Mouse (Mus musculus) liver, embryonic 14.5 days (tissue): ENCODE results near the gene Tm9sf1. TPM values are rescaled to one million over a fixed set of nuclear protein-coding genes. Genes with fewer than 3 reads are reported as not detected.
A peak's percentile ranks its signal among the peaks of the same experiment; 100 is the strongest.

ENCODE experiments used
- ATAC-seq: fragments of 200-750 bp; cut with Nextera tagmentation; 2 replicates; pipeline ENCODE4 v1.8.0; 2017; ENCODE audit warnings: moderate number of reproducible peaks, mild to moderate bottlenecking, moderate library complexity; ENCODE audit not compliant: insufficient read depth
- DNase-seq, 3 experiments: peaks; one replicate each; pipeline ENCODE4 v3.0.0-alpha.2; 2012 to 2013; ENCODE audit warnings: low read depth in 3 of 3, low spot score in 3 of 3
- H3K27ac ChIP-seq: fragments of 300-500 bp; sonication (generic); 2 replicates; pipeline ENCODE4 v1.5.1; 2014; ENCODE audit warnings: moderate library complexity, mild to moderate bottlenecking, control low read depth, inconsistent platforms
- H3K27me3 ChIP-seq: fragments of 300-500 bp; sonication (generic); 2 replicates; pipeline ENCODE4 v1.6.1; 2014; ENCODE audit warnings: mild to moderate bottlenecking, low read length, moderate library complexity; ENCODE audit not compliant: control insufficient read depth, insufficient read depth
- H3K36me3 ChIP-seq: fragments of 300-500 bp; sonication (generic); replicated peaks from 2 replicates; pipeline ENCODE4 v1.6.1; 2014; ENCODE audit warnings: low read depth; ENCODE audit not compliant: control insufficient read depth, insufficient read depth
- H3K4me1 ChIP-seq, 2 experiments: fragments of 200-500 bp in 1 of 2; fragments of 300-500 bp in 1 of 2; sonication (generic) in 1 of 2; replicated peaks; 2 replicates each; pipeline ENCODE4 v1.6.1; 2012 to 2014; ENCODE audit warnings: antibody characterized with exemption in 1 of 2, inconsistent platforms in 1 of 2, low read length in 1 of 2; ENCODE audit not compliant: control insufficient read depth in 2 of 2, insufficient read depth in 2 of 2
- H3K4me2 ChIP-seq: fragments of 300-500 bp; sonication (generic); 2 replicates; pipeline ENCODE4 v1.6.1; 2014; ENCODE audit warnings: low read depth, mild to moderate bottlenecking, control low read depth, moderate library complexity
- H3K4me3 ChIP-seq, 2 experiments: fragments of 200-500 bp in 1 of 2; fragments of 300-500 bp in 1 of 2; sonication (generic) in 1 of 2; 2 replicates each; pipeline ENCODE4 v1.5.1; 2012 to 2014; ENCODE audit warnings: low read depth in 2 of 2, low read length in 2 of 2, mild to moderate bottlenecking in 2 of 2, control low read depth in 1 of 2, inconsistent platforms in 1 of 2, moderate library complexity in 1 of 2; ENCODE audit not compliant: insufficient read depth in 1 of 2
- H3K9ac ChIP-seq: fragments of 300-500 bp; sonication (generic); replicated peaks from 2 replicates; pipeline ENCODE4 v1.6.1; 2014; ENCODE audit warnings: mild to moderate bottlenecking, control low read depth, moderate library complexity
- H3K9me3 ChIP-seq: fragments of 300-500 bp; sonication (generic); 2 replicates; pipeline ENCODE4 v1.6.1; 2016; ENCODE audit warnings: low read length, mixed read lengths; ENCODE audit not compliant: control insufficient read depth
- CTCF ChIP-seq: IDR thresholded peaks from 2 replicates; pipeline ENCODE4 v1.5.1; 2016; ENCODE audit warnings: antibody characterized with exemption, low read depth, control low read depth
- EP300 ChIP-seq: IDR thresholded peaks from 2 replicates; pipeline ENCODE4 v1.6.1; 2016; ENCODE audit warnings: antibody characterized with exemption, low read depth
- WGBS: fragments of 180-500 bp; shearing (Covaris S2); extraction: QIAGEN DNeasy Blood & Tissue Kit; methylation state at CpG from one replicate; pipeline ENCODE4 v1.1.7; 2014; ENCODE audit not compliant: insufficient replicate concordance; 5-methylcytosine and 5-hydroxymethylcytosine counted together
- polyA plus RNA-seq, 2 experiments: library from polyadenylated mRNA; depleted of rRNA in 1 of 2; stranded (reverse) in 1 of 2; unstranded in 1 of 2; fragments of >200 nt; fragmentation: Nextera tagmentation in 1 of 2; extraction: Ambion mirVana in 1 of 2; gene quantifications; 2 replicates each; pipeline versions ENCODE4 v1.2.1 to v1.2.3; 2012 to 2014

Tm9sf1 gene
- polyA plus RNA-seq, 2 experiments = 26.4 to 42.8 TPM

- ATAC-seq = peak; percentile 50
- Histone ChIP-seq H3K4me1 (peaks cover 19 to 25% of the 10 kb centered on the region in 2 experiments), H3K9ac (peak overlapping the region; percentile 49), H3K27me3 (no peaks in the 10 kb centered on the region), H3K4me2 (peak overlapping the region; percentile 69), H3K9me3 (no peaks in the 10 kb centered on the region), H3K27ac (no peak overlapping the region; the same call in 1 of the 2 replicates), H3K36me3 (no peaks in the 10 kb centered on the region), H3K4me3 (peak overlapping the region; percentile 30 to 37)
- 17% methylated on average over 22 of the region's 22 CpGs for WGBS
- TF ChIP-seq CTCF = no peak
- TF ChIP-seq EP300 = peak; percentile 61; the same call in 1 of the 2 replicates
- DNase-seq = peak; percentile 44 to 53 (median 48)
Measured at GRCm38 (mm10) chr14:55618486-55619195, 25.0 kb downstream of the Tm9sf1 start.

GRCm38 (mm10) chr14:55617822-55618221 lies 25.8 kb downstream of the Tm9sf1 start, which contains the start of gene Rec8:
Gene Rec8, plus strand, starts transcription at chr14:55618037.
- H3K27ac ChIP-seq = peak within 1 kb of the TSS; percentile 4; the same call in 1 of the 2 replicates
- peak within 1 kb of the TSS; percentile 49 for H3K9ac ChIP-seq
- peak in 2 of 3 experiments; percentile 27 to 64 for DNase-seq
- peak within 1 kb of the TSS; percentile 69 for H3K4me2 ChIP-seq
- peak within 1 kb of the TSS; percentile 30 to 37 for H3K4me3 ChIP-seq
- peak; percentile 52 for TF ChIP-seq CTCF
- no peak for TF ChIP-seq EP300
- no peaks in the 10 kb centered on the region for H3K36me3 ChIP-seq
- 28% methylated on average over 21 of the region's 21 CpGs for WGBS
- ATAC-seq = peak; percentile 63
- H3K4me1 ChIP-seq = peaks cover 19 to 29% of the 10 kb centered on the region in 2 experiments
- no peaks in the 10 kb centered on the region for H3K27me3 ChIP-seq
- H3K9me3 ChIP-seq = no peaks in the 10 kb centered on the region

GRCm38 (mm10) chr14:55616844-55617243 lies 26.8 kb downstream of the Tm9sf1 start:
- Histone ChIP-seq H3K4me3 (no peak overlapping the region), H3K9ac (no peak overlapping the region), H3K36me3 (no peaks in the 10 kb centered on the region), H3K27me3 (no peaks in the 10 kb centered on the region), H3K27ac (no peak overlapping the region), H3K4me1 (peaks cover 19 to 29% of the 10 kb centered on the region in 2 experiments), H3K9me3 (no peaks in the 10 kb centered on the region), H3K4me2 (no peak overlapping the region)
- ATAC-seq (no peak), DNase-seq (no peak)
- TF ChIP-seq CTCF = no peak
- no peak for TF ChIP-seq EP300
- 56% methylated on average over 2 of the region's 2 CpGs for WGBS

GRCm38 (mm10) chr14:55615876-55616275 lies 27.7 kb downstream of the Tm9sf1 start:
- Histone ChIP-seq H3K4me1 (peaks cover 19 to 29% of the 10 kb centered on the region in 2 experiments), H3K27me3 (no peaks in the 10 kb centered on the region), H3K36me3 (no peaks in the 10 kb centered on the region), H3K9ac (no peak overlapping the region), H3K9me3 (no peaks in the 10 kb centered on the region), H3K4me3 (no peak overlapping the region), H3K27ac (no peak overlapping the region), H3K4me2 (no peak overlapping the region)
- no peak for ATAC-seq
- 48% methylated on average over 2 of the region's 2 CpGs for WGBS
- no peak for DNase-seq
- no peak for TF ChIP-seq CTCF
- no peak for TF ChIP-seq EP300

- H3K9ac ChIP-seq = peak overlapping the region; percentile 38; the same call in 1 of the 2 replicates
- H3K4me3 ChIP-seq = no peak overlapping the region
- H3K27ac ChIP-seq = peak overlapping the region; percentile 76
- ATAC-seq = peak; percentile 82
- peaks cover 19 to 29% of the 10 kb centered on the region in 2 experiments for H3K4me1 ChIP-seq
- TF ChIP-seq CTCF (no peak), EP300 (peak; percentile 84)
- WGBS = 24% methylated on average over 7 of the region's 7 CpGs
- H3K4me2 ChIP-seq = no peak overlapping the region
- H3K27me3 ChIP-seq = no peaks in the 10 kb centered on the region
- no peaks in the 10 kb centered on the region for H3K9me3 ChIP-seq
- peak; percentile 45 to 80 (median 61) for DNase-seq
- peaks cover 1% of the 10 kb centered on the region for H3K36me3 ChIP-seq
Measured at GRCm38 (mm10) chr14:55614565-55615178, 28.9 kb downstream of the Tm9sf1 start.
